7 mouse cellular contexts compared by ENCODE assay signal in the genomic region with DNA sequence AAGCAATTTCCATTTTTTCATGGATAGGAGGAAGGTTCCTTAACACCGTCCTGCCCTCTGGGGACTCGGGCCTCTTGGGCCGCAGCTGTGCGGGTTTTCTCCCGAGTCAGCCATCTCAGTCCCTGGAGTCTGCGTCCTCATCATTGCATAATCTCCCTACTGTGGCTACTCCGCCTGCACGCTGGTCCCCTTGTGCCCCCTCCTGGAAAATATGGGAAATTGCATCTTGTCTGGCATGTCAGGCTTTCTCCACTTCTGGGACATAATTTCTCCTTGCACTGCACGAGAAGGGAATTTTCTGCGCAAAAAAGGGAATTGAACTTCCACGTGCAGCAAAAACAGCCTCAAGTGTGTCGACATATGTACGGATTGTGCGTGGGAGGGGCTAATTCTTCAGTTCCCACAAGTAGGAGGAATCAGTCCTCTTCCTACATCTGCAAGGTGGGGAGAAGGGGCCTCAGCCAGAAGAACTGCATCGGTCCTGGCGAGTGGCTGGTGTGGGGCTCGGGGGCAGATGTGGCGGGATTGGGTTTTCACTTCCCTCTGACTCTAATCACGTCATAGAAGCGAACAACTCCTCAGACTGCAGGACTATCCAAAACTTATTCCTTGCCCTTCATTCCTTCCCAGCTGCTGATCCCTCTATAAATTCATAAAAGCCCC.
A peak's percentile ranks its signal among the peaks of the same experiment; 100 is the strongest.
DNase-seq lines count a peak whose midpoint lies in the region; ATAC-seq and TF ChIP-seq lines count a peak whose summit lies in the region.

No protein-coding gene starts in this region.

- no peaks in the 10 kb centered on the region for H3K27me3 ChIP-seq in intestine, postnatal 0 days (replicated peaks; ENCODE audit: control insufficient read depth, insufficient read depth, low read length)
- H3K27me3 ChIP-seq in midbrain, embryonic 11.5 days (ENCODE audit: control insufficient read depth, insufficient read depth, low read length) = no peaks in the 10 kb centered on the region

- H3K36me3 ChIP-seq in intestine, postnatal 0 days (ENCODE audit: control insufficient read depth, insufficient read depth) = no peaks in the 10 kb centered on the region
- no peaks in the 10 kb centered on the region for H3K36me3 ChIP-seq in midbrain, embryonic 11.5 days (ENCODE audit: control insufficient read depth, insufficient read depth, low read length)

- H3K4me1 ChIP-seq in intestine, postnatal 0 days (replicated peaks; ENCODE audit: control insufficient read depth, insufficient read depth, low read length) = no peaks in the 10 kb centered on the region
- no peaks in the 10 kb centered on the region for H3K4me1 ChIP-seq in midbrain, embryonic 11.5 days (ENCODE audit: control insufficient read depth, insufficient read depth, low read length)

- H3K27ac ChIP-seq in intestine, postnatal 0 days (ENCODE audit: low read depth, low read length) = no peak overlapping the region
- no peak overlapping the region for H3K27ac ChIP-seq in midbrain, embryonic 11.5 days (ENCODE audit: low read depth, low read length)

- DNase-seq in adrenal gland, postnatal 10 days = peak; percentile 77
- DNase-seq in embryo, embryonic 11.5 days (ENCODE audit: low read depth, low spot score) = peak; percentile 65
- peak; percentile 64 for DNase-seq in left cerebral cortex, postnatal 4 days
- DNase-seq in midbrain, embryonic 11.5 days (ENCODE audit: low spot score, missing footprints) = peak; percentile 92
- peak; percentile 53 for DNase-seq in right cerebral cortex, postnatal 4 days

- ATAC-seq in granulocyte monocyte progenitor cell, adult 5-6 weeks (replicated peaks; ENCODE audit: poor library complexity, severe bottlenecking) = peak; percentile 91
- peak; percentile 92 for ATAC-seq in intestine, postnatal 0 days
- ATAC-seq in midbrain, embryonic 11.5 days (ENCODE audit: low FRiP score) = peak; percentile 97

- 9% methylated on average over 20 of the region's 20 CpGs for WGBS in intestine, postnatal 0 days
- WGBS in midbrain, embryonic 11.5 days = 13% methylated on average over 20 of the region's 20 CpGs

- H3K4me3 ChIP-seq in intestine, postnatal 0 days (ENCODE audit: low read depth, low read length) = no peak overlapping the region; the same call in 1 of the 2 replicates
- no peak overlapping the region for H3K4me3 ChIP-seq in midbrain, embryonic 11.5 days (ENCODE audit: low read depth, low read length)

- TF ChIP-seq CTCF in intestine, postnatal 0 days (IDR thresholded peaks at IDR 0.05; ENCODE audit: low read depth) = peak; percentile 98

- no peaks in the 10 kb centered on the region for H3K9me3 ChIP-seq in intestine, postnatal 0 days (ENCODE audit: control insufficient read depth)
- H3K9me3 ChIP-seq in midbrain, embryonic 11.5 days (ENCODE audit: control insufficient read depth, low read length) = no peaks in the 10 kb centered on the region

- H3K9ac ChIP-seq in intestine, postnatal 0 days (ENCODE audit: low read depth, low read length) = no peak overlapping the region
- H3K9ac ChIP-seq in midbrain, embryonic 11.5 days (ENCODE audit: low read length) = no peak overlapping the region

- intact Hi-C loops in left cerebral cortex, postnatal 4 days (cut with DNase I) = loop anchor here (5.0 kb wide), 2 partner anchors 424 to 509 kb away; no protein-coding TSS in a partner anchor

- peak overlapping the region; percentile 48 for H3K4me2 ChIP-seq in intestine, postnatal 0 days (replicated peaks; ENCODE audit: low read depth)
- H3K4me2 ChIP-seq in midbrain, embryonic 11.5 days = peak overlapping the region; percentile 26; the same call in 1 of the 2 replicates
